Mouse (Mus musculus): ENCODE measurements at regions not wholly inside any gene's neighbourhood (a gene's known extent, or its start where the extent isn't known, plus 50 kb on each side); places are given as distances from the start of the nearest gene placed in this dataset.

- H3K27ac ChIP-seq (ENCODE audit: control insufficient read depth, low read depth, low read length) = no peak overlapping the region
- H3K4me3 ChIP-seq (ENCODE audit: control insufficient read depth in 1 of 2, insufficient read depth in 1 of 2, low read depth in 2 of 2, low read length in 2 of 2) = no peak overlapping the region
- no peaks in the 10 kb centered on the region for H3K4me1 ChIP-seq (ENCODE audit: control insufficient read depth in 1 of 2, insufficient read depth in 2 of 2, low read length in 2 of 2)
- H3K36me3 ChIP-seq (ENCODE audit: control insufficient read depth in 1 of 2, insufficient read depth in 2 of 2, low read length in 2 of 2) = no peaks in the 10 kb centered on the region
- no peak for TF ChIP-seq MYC (IDR thresholded peaks at IDR 0.05; ENCODE audit: low read depth, low read length)
- H3K9ac ChIP-seq (ENCODE audit: control insufficient read depth, low read depth, low read length, poor library complexity, severe bottlenecking) = no peak overlapping the region
- H3K27me3 ChIP-seq (ENCODE audit: control insufficient read depth in 1 of 2, insufficient read depth in 2 of 2, low read length in 2 of 2) = no peaks in the 10 kb centered on the region
- no peaks in the 10 kb centered on the region for H3K9me3 ChIP-seq (replicated peaks; ENCODE audit: insufficient read depth, low read length)
- no peak for DNase-seq (ENCODE audit: low read depth, low spot score)
- H3K79me2 ChIP-seq (ENCODE audit: control insufficient read depth, insufficient read depth, low read length, poor library complexity) = no peaks in the 10 kb centered on the region
Observed at GRCm38 (mm10) chr8:7440829-7441228, 1220.2 kb downstream of the Efnb2 start.

GRCm38 (mm10) chr8:7440278-7440684 is 1220.8 kb downstream of the Efnb2 start:
- no peaks in the 10 kb centered on the region for H3K9me3 ChIP-seq (replicated peaks; ENCODE audit: insufficient read depth, low read length)
- H3K79me2 ChIP-seq (ENCODE audit: control insufficient read depth, insufficient read depth, low read length, poor library complexity) = no peaks in the 10 kb centered on the region
- no peaks in the 10 kb centered on the region for H3K4me1 ChIP-seq (ENCODE audit: control insufficient read depth in 1 of 2, insufficient read depth in 2 of 2, low read length in 2 of 2)
- H3K4me3 ChIP-seq (ENCODE audit: control insufficient read depth in 1 of 2, insufficient read depth in 1 of 2, low read depth in 2 of 2, low read length in 2 of 2) = no peak overlapping the region
- no peak overlapping the region for H3K9ac ChIP-seq (ENCODE audit: control insufficient read depth, low read depth, low read length, poor library complexity, severe bottlenecking)
- H3K27me3 ChIP-seq (ENCODE audit: control insufficient read depth in 1 of 2, insufficient read depth in 2 of 2, low read length in 2 of 2) = no peaks in the 10 kb centered on the region
- H3K27ac ChIP-seq (ENCODE audit: control insufficient read depth, low read depth, low read length) = no peak overlapping the region
- no peak for DNase-seq (ENCODE audit: low read depth, low spot score)
- no peaks in the 10 kb centered on the region for H3K36me3 ChIP-seq (ENCODE audit: control insufficient read depth in 1 of 2, insufficient read depth in 2 of 2, low read length in 2 of 2)
- TF ChIP-seq ZMIZ1 (IDR thresholded peaks at IDR 0.05; ENCODE audit: low read depth, low read length) (no peak), GATA1 (IDR thresholded peaks at IDR 0.05; ENCODE audit: low read depth, low read length) (no peak), CTCF (IDR thresholded peaks at IDR 0.05 in 2 of 3, conservative IDR thresholded peaks at IDR 0.05 in 1 of 3; ENCODE audit: control insufficient read depth in 1 of 3, insufficient read depth in 1 of 3, low read depth in 2 of 3, low read length in 3 of 3, poor library complexity in 1 of 3, severe bottlenecking in 1 of 3) (no peak), TBP (IDR thresholded peaks at IDR 0.05; ENCODE audit: low read depth, low read length) (no peak), ZNF384 (IDR thresholded peaks at IDR 0.05; ENCODE audit: low read depth, low read length) (no peak), ETS1 (IDR thresholded peaks at IDR 0.05; ENCODE audit: low read depth, low read length) (no peak), POLR2AphosphoS2 (IDR thresholded peaks at IDR 0.05; ENCODE audit: low read length) (no peak), USF2 (IDR thresholded peaks at IDR 0.05; ENCODE audit: borderline replicate concordance in 1 of 2, insufficient read depth in 1 of 2, low read depth in 1 of 2, low read length in 2 of 2) (no peak)

GRCm38 (mm10) chr8:7439869-7440268 is 1221.2 kb downstream of the Efnb2 start:
- no peak for DNase-seq (ENCODE audit: low read depth, low spot score)
- no peaks in the 10 kb centered on the region for H3K36me3 ChIP-seq (ENCODE audit: control insufficient read depth in 1 of 2, insufficient read depth in 2 of 2, low read length in 2 of 2)
- H3K4me1 ChIP-seq (ENCODE audit: control insufficient read depth in 1 of 2, insufficient read depth in 2 of 2, low read length in 2 of 2) = no peaks in the 10 kb centered on the region
- no peaks in the 10 kb centered on the region for H3K79me2 ChIP-seq (ENCODE audit: control insufficient read depth, insufficient read depth, low read length, poor library complexity)
- TF ChIP-seq JUND (IDR thresholded peaks at IDR 0.05; ENCODE audit: low read depth, low read length) = no peak
- no peak for TF ChIP-seq GATA1 (IDR thresholded peaks at IDR 0.05; ENCODE audit: low read depth, low read length)
- no peak for TF ChIP-seq MAFK (IDR thresholded peaks at IDR 0.05; ENCODE audit: borderline replicate concordance, low read depth, low read length)
- no peak for TF ChIP-seq MXI1 (IDR thresholded peaks at IDR 0.05; ENCODE audit: low read depth, low read length)
- no peak for TF ChIP-seq POLR2AphosphoS2 (IDR thresholded peaks at IDR 0.05; ENCODE audit: low read length)
- no peak for TF ChIP-seq CHD2 (IDR thresholded peaks at IDR 0.05; ENCODE audit: low read length)
- TF ChIP-seq USF2 (IDR thresholded peaks at IDR 0.05; ENCODE audit: borderline replicate concordance in 1 of 2, insufficient read depth in 1 of 2, low read depth in 1 of 2, low read length in 2 of 2) = no peak
- TF ChIP-seq MAX (IDR thresholded peaks at IDR 0.05; ENCODE audit: low read length) = no peak
- no peak for TF ChIP-seq MAZ (IDR thresholded peaks at IDR 0.05; ENCODE audit: low read depth, low read length)
- no peak for TF ChIP-seq ZNF384 (IDR thresholded peaks at IDR 0.05; ENCODE audit: low read depth, low read length)
- no peak for TF ChIP-seq POLR2A (IDR thresholded peaks at IDR 0.05; ENCODE audit: control insufficient read depth in 1 of 2, insufficient read depth in 1 of 2, low read depth in 1 of 2, low read length in 2 of 2, poor library complexity in 1 of 2)
- TF ChIP-seq MYB (IDR thresholded peaks at IDR 0.05; ENCODE audit: low read depth, low read length) = no peak
- no peak for TF ChIP-seq CHD1 (IDR thresholded peaks at IDR 0.05; ENCODE audit: low read depth, low read length)
- no peak overlapping the region for H3K9ac ChIP-seq (ENCODE audit: control insufficient read depth, low read depth, low read length, poor library complexity, severe bottlenecking)
- no peaks in the 10 kb centered on the region for H3K27me3 ChIP-seq (ENCODE audit: control insufficient read depth in 1 of 2, insufficient read depth in 2 of 2, low read length in 2 of 2)
- H3K4me3 ChIP-seq (ENCODE audit: control insufficient read depth in 1 of 2, insufficient read depth in 1 of 2, low read depth in 2 of 2, low read length in 2 of 2) = no peak overlapping the region
- H3K27ac ChIP-seq (ENCODE audit: control insufficient read depth, low read depth, low read length) = no peak overlapping the region
- H3K9me3 ChIP-seq (replicated peaks; ENCODE audit: insufficient read depth, low read length) = no peaks in the 10 kb centered on the region

All from MEL (cell line).